Mouse (Mus musculus): Measurements from ENCODE around the gene Ciart. TPM values are rescaled to one million over a fixed set of nuclear protein-coding genes. Genes with fewer than 3 reads are reported as not detected.

Gene Ciart
- polyA plus RNA-seq (2017; shearing (Covaris generic)): 10 to 100 TPM in 1 of 2 experiments, 1 to 10 TPM in 1; 7.7 to 11.6 TPM

DNA sequence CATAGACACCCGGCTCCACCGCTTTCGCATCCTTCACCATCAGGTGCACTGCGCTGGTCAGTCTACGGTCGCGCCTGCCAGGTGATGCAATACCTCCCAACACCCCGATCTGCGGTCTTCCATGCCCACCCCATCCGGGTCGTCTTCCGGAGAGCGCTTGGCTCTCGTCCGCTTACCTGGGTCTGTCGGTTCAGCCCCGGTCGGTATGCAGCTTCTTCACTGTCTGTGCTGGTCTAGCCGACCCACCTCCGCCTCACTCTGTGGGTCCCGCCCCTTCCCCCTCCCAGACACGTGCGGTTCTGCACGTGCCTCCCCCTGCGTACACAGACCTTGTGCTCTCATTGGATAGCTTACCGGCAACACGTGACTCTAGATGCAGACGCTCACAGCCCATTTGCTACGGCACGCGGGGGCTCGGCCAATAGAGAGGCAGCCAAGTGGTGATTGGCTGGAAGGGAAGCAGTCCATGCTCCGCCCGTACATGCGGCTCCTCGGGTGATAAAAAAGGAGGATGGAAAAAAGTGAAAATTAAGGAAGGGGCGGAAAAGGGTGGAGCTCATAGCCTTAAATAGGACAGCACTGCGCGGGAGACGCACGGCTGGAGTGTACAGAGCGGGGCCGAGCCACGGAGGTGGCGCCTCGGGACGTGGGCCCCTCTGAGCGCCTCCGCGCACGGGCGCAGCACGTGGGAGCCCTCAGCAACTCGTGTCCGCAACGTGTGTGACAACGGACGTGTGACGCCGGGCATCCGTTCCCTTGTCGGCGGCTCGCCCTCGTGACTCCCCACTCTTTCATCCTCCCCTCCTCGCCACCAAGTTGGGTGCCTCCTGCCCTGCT, at the start of gene Ciart:
Ciart (minus strand) TSS at position 273 of the 837 bp plus-strand sequence.

DNA sequence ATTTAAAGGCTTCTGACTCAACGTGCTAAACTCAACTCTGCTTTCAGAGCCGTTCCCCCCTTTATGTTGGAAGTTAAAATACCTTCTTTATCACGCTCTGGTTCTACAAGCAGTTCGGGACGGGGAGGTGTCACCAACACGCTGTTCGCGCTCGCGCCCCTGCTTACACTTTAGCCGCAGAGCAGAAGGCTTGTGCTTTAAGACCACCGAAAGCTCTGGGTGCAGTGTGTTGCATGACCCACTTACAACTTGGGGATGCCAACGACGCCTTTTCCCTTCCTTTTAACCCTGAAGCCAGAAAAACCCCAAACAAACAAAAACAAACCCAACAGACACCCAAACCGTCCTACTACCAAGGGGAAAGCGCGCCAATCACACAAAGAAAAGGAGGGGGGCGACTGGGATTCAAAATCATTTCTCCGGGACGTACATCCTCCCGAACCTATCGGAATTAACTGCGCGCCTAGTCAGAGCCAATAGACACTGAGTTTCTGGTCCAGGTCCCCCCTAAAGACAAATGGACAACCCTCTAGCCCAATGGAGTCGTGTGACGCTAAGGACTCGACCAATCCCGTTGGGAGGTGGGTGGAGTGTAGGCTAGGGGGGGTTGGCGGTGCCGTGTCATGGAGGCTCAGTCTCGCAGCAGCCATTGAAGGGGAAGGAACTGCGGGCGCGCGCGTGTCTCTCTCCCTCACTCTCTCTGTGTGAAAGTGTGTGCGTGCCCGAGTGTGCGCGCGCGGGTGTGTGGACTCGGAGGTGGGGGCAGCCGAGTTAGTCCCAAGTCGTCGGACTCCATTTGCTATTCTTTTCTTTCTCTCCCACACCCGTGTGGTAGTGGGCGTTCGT, 46.8 kb upstream of the Ciart start, which contains the start of gene Anp32e:
Anp32e (plus strand) TSS at position 589 of the 846 bp plus-strand sequence.

DNA sequence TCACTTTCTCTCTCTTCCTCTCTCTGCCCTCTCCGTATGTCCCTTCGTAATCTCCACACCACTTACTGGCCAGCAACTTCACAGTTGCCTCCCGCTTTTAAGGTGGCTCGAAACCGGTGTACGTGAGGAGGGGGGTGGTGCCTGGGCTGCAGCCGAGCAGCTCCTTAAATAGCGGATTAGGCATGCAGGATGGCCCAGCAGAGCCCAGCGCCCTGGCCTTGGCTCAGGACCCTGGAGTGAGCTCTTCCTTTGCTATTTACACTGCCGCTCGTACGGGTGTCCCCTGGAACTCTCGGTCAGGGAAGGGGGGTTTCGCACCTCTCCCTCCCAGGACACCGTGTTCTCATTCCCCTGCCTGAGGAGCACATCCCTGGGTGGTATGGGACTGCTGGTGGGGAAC, 22.5 kb upstream of the Ciart start, which contains the start of gene Car14:
Car14 (minus strand) TSS at position 124 of the 400 bp plus-strand sequence.

GRCm38 (mm10) chr3:95893606-95894316, 11.7 kb upstream of the Ciart start, which contains the start of gene Aph1a:
Gene Aph1a (plus strand): TSS chr3:95893969.

DNA sequence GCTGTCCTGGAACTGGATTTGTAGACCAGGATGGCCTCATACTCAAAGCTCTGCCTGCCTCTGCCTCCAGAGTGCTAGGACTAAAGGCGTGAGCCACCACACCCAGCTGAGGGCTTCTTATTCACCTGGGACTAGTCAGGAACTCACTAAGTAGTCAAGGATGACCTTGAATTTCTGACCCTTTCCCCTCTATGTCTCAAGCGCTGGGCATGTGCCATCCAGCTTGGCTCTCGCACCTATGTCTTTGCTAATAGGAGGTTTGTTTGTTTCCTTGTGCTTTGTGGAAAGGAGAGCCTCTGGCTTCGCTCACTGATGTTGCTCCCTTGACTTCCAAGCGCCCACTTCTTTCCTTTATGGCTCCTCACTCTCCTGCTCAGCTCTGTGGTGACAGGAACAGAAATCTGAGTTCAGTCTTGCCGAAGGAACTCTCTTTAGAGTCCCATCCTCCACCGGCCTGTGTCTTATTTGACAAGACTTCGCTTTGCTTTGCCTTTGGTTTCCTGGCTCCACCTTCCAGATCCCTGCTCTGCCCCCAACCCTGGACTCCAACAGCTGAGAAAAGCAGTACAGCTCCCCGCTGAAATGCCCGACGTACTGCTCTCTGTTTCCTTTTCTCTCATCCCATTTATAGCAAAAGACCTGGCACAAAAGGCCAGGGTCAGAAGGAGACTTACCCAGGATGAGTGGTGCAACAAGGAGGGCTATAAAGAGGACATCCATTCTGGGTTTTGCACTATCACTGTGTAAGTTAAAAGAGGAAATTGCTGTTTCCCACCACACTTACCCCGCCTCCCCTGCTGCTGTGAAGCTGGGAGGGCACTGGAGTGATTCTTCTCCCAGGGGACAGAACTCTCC, 9.4 kb upstream of the Ciart start, which contains the start of gene BC028528:
BC028528 (minus strand) TSS at position 795 of the 855 bp plus-strand sequence.

DNA sequence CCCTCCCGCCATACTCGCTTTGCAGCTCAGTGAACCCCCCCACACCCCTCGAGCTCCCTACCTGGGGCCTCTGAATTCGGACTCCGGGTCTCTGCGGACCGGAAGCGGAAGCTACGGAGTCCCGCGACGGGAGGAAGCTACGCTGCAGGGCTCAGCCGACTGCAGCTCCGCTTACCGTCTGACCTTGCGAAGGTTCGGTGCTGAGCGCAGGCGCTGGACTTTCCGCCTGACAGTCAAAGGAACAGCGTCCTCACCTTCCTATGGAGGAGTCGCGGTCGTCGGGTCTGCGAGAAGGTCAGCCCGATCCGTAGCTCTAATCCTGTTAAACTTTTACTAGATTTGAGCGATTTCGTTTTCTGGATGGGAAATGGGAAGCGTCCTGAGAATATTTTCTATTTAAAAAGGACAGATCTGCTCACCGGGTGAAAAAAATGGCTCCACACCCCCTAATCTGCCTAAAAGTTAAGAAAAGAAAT, 10.6 kb downstream of the Ciart start, which contains the start of gene Mrps21:
Mrps21 (minus strand) TSS at position 128 of the 476 bp plus-strand sequence.

GRCm38 (mm10) chr3:95855502-95856089, 26.5 kb downstream of the Ciart start, which contains the start of gene Prpf3:
Gene Prpf3 (minus strand): TSS chr3:95855885.

Other genes with a start within 250 kb of the Ciart start
- 100 to 1,000 TPM; 462 to 507 TPM for gene Mcl1, start 223.5 kb downstream of the Ciart start, polyA plus RNA-seq (2017; shearing (Covaris generic))
- gene Adamtsl4, start 194.3 kb downstream of the Ciart start, polyA plus RNA-seq (2017; shearing (Covaris generic)): 10 to 100 TPM; 10.7 to 17.7 TPM
- 100 to 1,000 TPM; 147 to 151 TPM for gene Ecm1, start 142.7 kb downstream of the Ciart start, polyA plus RNA-seq (2017; shearing (Covaris generic))
- 10 to 100 TPM; 76.4 to 81.3 TPM for gene Tars2, start 122.0 kb downstream of the Ciart start, polyA plus RNA-seq (2017; shearing (Covaris generic))
- gene Rprd2, start 63.4 kb downstream of the Ciart start, polyA plus RNA-seq (2017; shearing (Covaris generic)): 10 to 100 TPM; 27.2 to 27.6 TPM
- gene Prpf3, start 26.4 kb downstream of the Ciart start, polyA plus RNA-seq (2017; shearing (Covaris generic)): 10 to 100 TPM; 57.4 to 73.7 TPM
- 100 to 1,000 TPM; 201 to 205 TPM for gene Mrps21, start 10.7 kb downstream of the Ciart start, polyA plus RNA-seq (2017; shearing (Covaris generic))
- 1 to 10 TPM in 1 of 2 experiments, under 1 TPM in 1; 0.52 to 2.7 TPM for gene BC028528, start 9.8 kb upstream of the Ciart start, polyA plus RNA-seq (2017; shearing (Covaris generic))
- gene Aph1a, start 11.7 kb upstream of the Ciart start, polyA plus RNA-seq (2017; shearing (Covaris generic)): 10 to 100 TPM; 47.8 to 56.0 TPM
- gene Car14, start 22.4 kb upstream of the Ciart start, polyA plus RNA-seq (2017; shearing (Covaris generic)): not detected
- gene Anp32e, start 47.0 kb upstream of the Ciart start, polyA plus RNA-seq (2017; shearing (Covaris generic)): 100 to 1,000 TPM; 154 to 215 TPM
- gene Plekho1, start 113.8 kb upstream of the Ciart start, polyA plus RNA-seq (2017; shearing (Covaris generic)): 10 to 100 TPM; 11.5 to 14.0 TPM
- 10 to 100 TPM; 22.0 to 26.8 TPM for gene Vps45, start 176.2 kb upstream of the Ciart start, polyA plus RNA-seq (2017; shearing (Covaris generic))
- gene Otud7b, start 222.3 kb upstream of the Ciart start, polyA plus RNA-seq (2017; shearing (Covaris generic)): 10 to 100 TPM; 16.6 to 20.0 TPM

All from inflammation-experienced regulatory T-cells (primary cell).